8 mouse cellular contexts compared by ENCODE assay signal in genomic region chr2:3244251-3244650, GRCm38 (mm10).
"Had no signal": no experiment of that assay in that cellular context is flagged by ENCODE, and none has a peak within 500 bp of the region (broad histone marks: within the 10 kb centered on the region; RNA-seq: fewer than 3 reads in every experiment).

No protein-coding gene starts in this region.

- DNase-seq: liver, postnatal 0 days; lung, adult 2 months; lung, postnatal 4 days; midbrain, embryonic 14.5 days; right cerebral cortex, postnatal 14 days; thymus, adult 18-20 months; thymus, postnatal 14 days; thymus, postnatal 36 days had no signal
